Mouse (Mus musculus): ENCODE data around the gene Tcirg1.

Tcirg1 gene

GRCm38 (mm10) chr19:3926685-3927084 lies 19.8 kb upstream of the Tcirg1 start:
- DNase-seq, result no peak

- DNase-seq, result peak; percentile 57
These were observed 19.3 kb upstream of the Tcirg1 start for GRCm38 (mm10) chr19:3926279-3926678.

GRCm38 (mm10) chr19:3925859-3926258 lies 18.9 kb upstream of the Tcirg1 start:
- DNase-seq, result no peak

- no peak for DNase-seq
These were observed 17.9 kb upstream of the Tcirg1 start for GRCm38 (mm10) chr19:3924868-3925267.

- DNase-seq, result no peak
These were observed 17.3 kb upstream of the Tcirg1 start for GRCm38 (mm10) chr19:3924190-3924589.

- DNase-seq, result peak; percentile 76
These were observed 16.7 kb upstream of the Tcirg1 start for GRCm38 (mm10) chr19:3923586-3923985.

GRCm38 (mm10) chr19:3922661-3923371 lies 15.9 kb upstream of the Tcirg1 start:
- peak; percentile 62 for DNase-seq

- no peak for DNase-seq
These were observed 13.0 kb upstream of the Tcirg1 start for GRCm38 (mm10) chr19:3919928-3920327.

GRCm38 (mm10) chr19:3916727-3917126 lies 9.8 kb upstream of the Tcirg1 start:
- no peak for DNase-seq

GRCm38 (mm10) chr19:3914535-3914934 lies 7.6 kb upstream of the Tcirg1 start:
- DNase-seq, result no peak

GRCm38 (mm10) chr19:3913692-3914091 lies 6.8 kb upstream of the Tcirg1 start:
- no peak for DNase-seq

- DNase-seq, result peak; percentile 94
These were observed 5.6 kb upstream of the Tcirg1 start, which contains the start of gene Ndufs8 for GRCm38 (mm10) chr19:3912337-3913204. TSS of gene Ndufs8 (minus strand) at chr19:3912774.

- no peak for DNase-seq
These were observed 3.3 kb upstream of the Tcirg1 start for GRCm38 (mm10) chr19:3910206-3910605.

GRCm38 (mm10) chr19:3907876-3908660 lies 1.1 kb upstream of the Tcirg1 start:
- DNase-seq, result no peak

GRCm38 (mm10) chr19:3906326-3906725 lies 607 bp downstream of the Tcirg1 start:
- no peak for DNase-seq

GRCm38 (mm10) chr19:3905261-3905969 lies 1.5 kb downstream of the Tcirg1 start:
- DNase-seq, result peak; percentile 67

- DNase-seq, result no peak
These were observed 2.6 kb downstream of the Tcirg1 start for GRCm38 (mm10) chr19:3904363-3904675.

- DNase-seq, result no peak
These were observed 3.1 kb downstream of the Tcirg1 start for GRCm38 (mm10) chr19:3903648-3904362.

GRCm38 (mm10) chr19:3902966-3903365 lies 4.0 kb downstream of the Tcirg1 start:
- no peak for DNase-seq

GRCm38 (mm10) chr19:3899618-3900017 lies 7.3 kb downstream of the Tcirg1 start:
- DNase-seq, result no peak

- DNase-seq, result no peak
These were observed 8.0 kb downstream of the Tcirg1 start for GRCm38 (mm10) chr19:3898952-3899351.

GRCm38 (mm10) chr19:3897557-3897956 lies 9.4 kb downstream of the Tcirg1 start:
- DNase-seq, result no peak

Data from kidney, postnatal 10 days (tissue).